Mouse (Mus musculus): ENCODE measurements at regions not wholly inside any gene's neighbourhood (a gene's known extent, or its start where the extent isn't known, plus 50 kb on each side); places are given as distances from the start of the nearest gene placed in this dataset.

GRCm38 (mm10) chr3:149338684-149339373 is 348.5 kb upstream of the Adgrl2 start:
- TF ChIP-seq CTCF (IDR thresholded peaks at IDR 0.05; ENCODE audit: low read depth, low read length) (no peak), POLR2A (IDR thresholded peaks at IDR 0.05; ENCODE audit: extremely low read depth, insufficient read depth, low read length) (no peak)
